Mouse (Mus musculus) heart, adult 11 months (tissue): ENCODE measurements at regions not wholly inside any gene's neighbourhood (a gene's known extent, or its start where the extent isn't known, plus 50 kb on each side); places are given as distances from the start of the nearest gene placed in this dataset.
A peak's percentile ranks its signal among the peaks of the same experiment; 100 is the strongest.

Experiments used
- DNase-seq: peaks from one replicate; pipeline ENCODE4 v3.0.0; 2022

GRCm38 (mm10) chr11:8377301-8377700, 287.0 kb downstream of the Tns3 start:
- peak; percentile 83 for DNase-seq

GRCm38 (mm10) chr11:8365545-8365944, 298.8 kb downstream of the Tns3 start:
- peak; percentile 98 for DNase-seq

- DNase-seq: peak; percentile 85
Measured at GRCm38 (mm10) chr11:8364703-8365433, 299.5 kb downstream of the Tns3 start.

- DNase-seq: peak; percentile 87
Measured at GRCm38 (mm10) chr11:8344938-8345337, 319.4 kb downstream of the Tns3 start.

GRCm38 (mm10) chr11:8302347-8303188, 361.8 kb downstream of the Tns3 start:
- DNase-seq: no peak

- no peak for DNase-seq
Measured at GRCm38 (mm10) chr11:8297462-8297861, 366.9 kb downstream of the Tns3 start.

- no peak for DNase-seq
Measured at GRCm38 (mm10) chr11:8293322-8294014, 370.9 kb downstream of the Tns3 start.

GRCm38 (mm10) chr11:8285271-8285670, 379.1 kb downstream of the Tns3 start:
- DNase-seq: no peak

- no peak for DNase-seq
Measured at GRCm38 (mm10) chr11:8275203-8275602, 389.1 kb downstream of the Tns3 start.

GRCm38 (mm10) chr11:8269171-8269570, 395.2 kb downstream of the Tns3 start:
- DNase-seq: no peak

GRCm38 (mm10) chr11:8254036-8254435, 410.3 kb downstream of the Tns3 start:
- DNase-seq: no peak

- no peak for DNase-seq
Measured at GRCm38 (mm10) chr11:8251360-8251759, 413.0 kb downstream of the Tns3 start.

GRCm38 (mm10) chr11:8249468-8249867, 414.9 kb downstream of the Tns3 start:
- DNase-seq: no peak

- peak; percentile 96 for DNase-seq
Measured at GRCm38 (mm10) chr11:8247535-8247934, 416.8 kb downstream of the Tns3 start.

- DNase-seq: peak; percentile 54
Measured at GRCm38 (mm10) chr11:8247024-8247423, 417.3 kb downstream of the Tns3 start.

- peak; percentile 66 for DNase-seq
Measured at GRCm38 (mm10) chr11:8245408-8246003, 418.8 kb downstream of the Tns3 start.

- DNase-seq: no peak
Measured at GRCm38 (mm10) chr11:8238498-8238897, 425.8 kb downstream of the Tns3 start.

- DNase-seq: peak; percentile 86
Measured at GRCm38 (mm10) chr11:8237556-8237955, 426.8 kb downstream of the Tns3 start.

- peak; percentile 54 for DNase-seq
Measured at GRCm38 (mm10) chr11:8236056-8236455, 428.3 kb downstream of the Tns3 start.

GRCm38 (mm10) chr11:8232636-8233189, 431.6 kb downstream of the Tns3 start:
- peak; percentile 48 for DNase-seq

GRCm38 (mm10) chr11:8229787-8230186, 434.5 kb downstream of the Tns3 start:
- DNase-seq: peak; percentile 97

GRCm38 (mm10) chr11:8227772-8228425, 436.4 kb downstream of the Tns3 start:
- DNase-seq: peak; percentile 62
